Mouse (Mus musculus): Measurements from ENCODE around the gene Fgfr4. TPM values are rescaled to one million over a fixed set of nuclear protein-coding genes. Genes with fewer than 3 reads are reported as not detected.

Fgfr4 gene
- under 1 TPM in 1 of 2 experiments, not detected in 1; 0.11 TPM for polyA plus RNA-seq (2012; fragmentation: generic; extraction: Trizol)

GRCm38 (mm10) chr13:55152621-55153415 lies at the start of gene Fgfr4:
Fgfr4 (plus strand) TSS chr13:55152640.

GRCm38 (mm10) chr13:55105045-55105952 lies 47.1 kb upstream of the Fgfr4 start, which contains the start of gene Zfp346:
Zfp346 (plus strand) TSS chr13:55105311.

GRCm38 (mm10) chr13:55133448-55133847 lies 19.0 kb upstream of the Fgfr4 start, which contains the start of gene Gm17617:
Gm17617 (minus strand) TSS chr13:55133548.

GRCm38 (mm10) chr13:55209649-55210192 lies 57.3 kb downstream of the Fgfr4 start, which contains the start of gene Nsd1:
Nsd1 (plus strand) TSS chr13:55209782.

Other genes starting within 250 kb of the Fgfr4 start
- gene Unc5a, start 203.2 kb upstream of the Fgfr4 start, polyA plus RNA-seq (2012; fragmentation: generic; extraction: Trizol): under 1 TPM in 1 of 2 experiments, not detected in 1; 0.02 TPM
- gene Hk3, start 131.3 kb upstream of the Fgfr4 start, polyA plus RNA-seq (2012; fragmentation: generic; extraction: Trizol): not detected
- gene Uimc1, start 52.3 kb upstream of the Fgfr4 start, polyA plus RNA-seq (2012; fragmentation: generic; extraction: Trizol): 10 to 100 TPM in 1 of 2 experiments, 1 to 10 TPM in 1; 2.8 to 12.8 TPM
- 10 to 100 TPM in 1 of 2 experiments, 1 to 10 TPM in 1; 3.8 to 16.6 TPM for gene Zfp346, start 47.3 kb upstream of the Fgfr4 start, polyA plus RNA-seq (2012; fragmentation: generic; extraction: Trizol)
- gene Gm17617, start 19.1 kb upstream of the Fgfr4 start, polyA plus RNA-seq (2012; fragmentation: generic; extraction: Trizol): not detected
- 10 to 100 TPM in 1 of 2 experiments, 1 to 10 TPM in 1; 1.4 to 10.3 TPM for gene Nsd1, start 57.1 kb downstream of the Fgfr4 start, polyA plus RNA-seq (2012; fragmentation: generic; extraction: Trizol)
- gene Prelid1, start 167.9 kb downstream of the Fgfr4 start, polyA plus RNA-seq (2012; fragmentation: generic; extraction: Trizol): 100 to 1,000 TPM; 501 to 815 TPM
- 10 to 100 TPM; 42.3 to 74.0 TPM for gene Rab24, start 169.3 kb downstream of the Fgfr4 start, polyA plus RNA-seq (2012; fragmentation: generic; extraction: Trizol)
- gene Mxd3, start 177.2 kb downstream of the Fgfr4 start, polyA plus RNA-seq (2012; fragmentation: generic; extraction: Trizol): 10 to 100 TPM; 56.2 to 85.5 TPM
- 100 to 1,000 TPM in 1 of 2 experiments, 10 to 100 TPM in 1; 98.4 to 103 TPM for gene Lman2, start 210.1 kb downstream of the Fgfr4 start, polyA plus RNA-seq (2012; fragmentation: generic; extraction: Trizol)
- gene Rgs14, start 217.1 kb downstream of the Fgfr4 start, polyA plus RNA-seq (2012; fragmentation: generic; extraction: Trizol): under 1 TPM in 1 of 2 experiments, not detected in 1; 0.07 TPM
- gene Slc34a1, start 245.5 kb downstream of the Fgfr4 start, polyA plus RNA-seq (2012; fragmentation: generic; extraction: Trizol): not detected